Mouse (Mus musculus) spleen, adult 2 months (tissue): ENCODE data around the gene 4930544D05Rik. TPM values are rescaled to one million over a fixed set of nuclear protein-coding genes. Genes with fewer than 3 reads are reported as not detected.
A peak's percentile ranks its signal among the peaks of the same experiment; 100 is the strongest.

ENCODE experiments used
- DNase-seq, 2 experiments: peaks; one replicate each; pipeline versions ENCODE4 v3.0.0 to v3.0.0-alpha.2; 2012 to 2021; ENCODE audit warnings: low spot score in 2 of 2, low read depth in 1 of 2
- H3K27ac ChIP-seq: fragments of 200-500 bp; 2 replicates; pipeline ENCODE4 v1.5.1; 2012; ENCODE audit warnings: low read length, inconsistent platforms; ENCODE audit not compliant: insufficient read depth
- H3K27me3 ChIP-seq: fragments of 200-500 bp; 2 replicates; pipeline ENCODE4 v1.6.1; 2012; ENCODE audit warnings: mild to moderate bottlenecking, moderate library complexity, low read length, inconsistent platforms; ENCODE audit not compliant: control insufficient read depth, insufficient read depth
- H3K36me3 ChIP-seq: fragments of 200-500 bp; 2 replicates; pipeline ENCODE4 v1.6.1; 2012; ENCODE audit warnings: mild to moderate bottlenecking, low read length, inconsistent platforms; ENCODE audit not compliant: control insufficient read depth, insufficient read depth
- H3K4me1 ChIP-seq: fragments of 200-500 bp; 2 replicates; pipeline ENCODE4 v1.6.1; 2011; ENCODE audit warnings: inconsistent platforms; ENCODE audit not compliant: control insufficient read depth, insufficient read depth, insufficient read length
- H3K4me3 ChIP-seq: fragments of 200-500 bp; 2 replicates; pipeline ENCODE4 v1.5.1; 2011; ENCODE audit warnings: mild to moderate bottlenecking, inconsistent platforms; ENCODE audit not compliant: insufficient read depth, insufficient read length; ENCODE audit errors: extremely low read depth
- CTCF ChIP-seq: fragments of 200-500 bp; IDR thresholded peaks from 2 replicates; pipeline ENCODE4 v1.5.1; 2011; ENCODE audit warnings: mild to moderate bottlenecking, inconsistent platforms; ENCODE audit not compliant: insufficient read depth, insufficient read length, insufficient replicate concordance; ENCODE audit errors: extremely low read depth
- POLR2A ChIP-seq: fragments of 200-500 bp; IDR thresholded peaks from 2 replicates; pipeline ENCODE4 v1.6.1; 2011; ENCODE audit warnings: low read depth, low read length, inconsistent platforms
- WGBS: fragments of 180-500 bp; shearing (Covaris S2); methylation state at CpG from one replicate; pipeline ENCODE4 v1.1.7; 2018; 5-methylcytosine and 5-hydroxymethylcytosine counted together
- polyA plus RNA-seq: library from polyadenylated mRNA; depleted of rRNA; stranded (reverse); fragments of >200 nt; gene quantifications from 2 replicates; pipeline ENCODE4 v1.2.3, GENCODE M21; 2012

4930544D05Rik gene
- polyA plus RNA-seq, 1 experiment, result not detected

- Histone ChIP-seq H3K27ac (peak overlapping the region; percentile 90), H3K27me3 (no peaks in the 10 kb centered on the region), H3K4me1 (peaks cover 20% of the 10 kb centered on the region; the same call in 1 of the 2 replicates), H3K4me3 (peak overlapping the region; percentile 79), H3K36me3 (peaks cover 29% of the 10 kb centered on the region)
- WGBS, result 26% methylated on average over 3 of the region's 3 CpGs
- TF ChIP-seq CTCF (no peak), POLR2A (no peak)
- no peak for DNase-seq
These were observed 30.6 kb downstream of the 4930544D05Rik start for GRCm38 (mm10) chr11:70646259-70646555.

DNA sequence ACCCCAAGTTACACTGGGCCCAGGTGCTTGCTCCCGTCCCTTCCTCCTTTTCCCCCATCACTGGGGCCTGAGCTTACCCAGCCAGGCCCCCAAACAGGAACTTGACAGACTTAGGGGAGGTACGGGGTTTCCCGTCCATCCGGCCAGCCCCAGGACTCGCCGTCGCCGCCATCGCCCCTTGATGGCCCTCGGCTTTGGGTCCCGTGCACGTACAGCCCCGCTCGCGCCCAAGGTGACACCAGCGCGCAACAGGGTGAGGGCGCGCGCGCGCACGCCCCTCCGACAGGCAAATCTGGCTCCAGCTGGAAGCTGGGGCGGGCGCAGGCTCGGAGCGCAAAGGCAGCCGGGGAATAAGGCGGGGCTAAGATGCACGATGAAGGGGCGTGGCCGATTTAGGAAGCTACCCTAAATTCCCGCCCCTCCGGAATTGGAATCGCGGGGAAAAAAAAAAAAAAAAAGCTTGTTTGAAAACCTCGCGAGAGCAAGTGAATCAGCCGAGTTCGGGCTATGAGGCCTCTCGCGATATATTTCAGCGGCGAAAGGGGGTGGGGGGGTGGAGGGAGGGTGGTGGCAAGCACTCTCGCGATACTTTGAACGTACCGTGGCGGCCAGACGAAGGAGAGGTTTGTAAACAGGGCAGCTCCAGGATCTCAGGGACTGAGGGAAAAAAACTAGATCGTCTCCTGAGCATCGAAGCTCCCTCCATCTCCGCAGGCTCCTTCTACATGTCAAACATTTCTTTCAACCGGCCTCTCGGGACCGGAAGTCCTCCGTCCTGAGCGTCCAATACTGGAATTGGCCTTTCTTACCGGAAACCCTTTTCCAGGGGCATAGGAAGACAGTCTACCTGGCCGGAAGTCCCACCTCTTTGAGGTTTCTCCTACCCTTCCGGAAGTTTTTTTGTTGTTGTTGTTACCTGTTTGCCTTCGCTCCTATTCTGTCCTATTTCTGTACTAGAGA is 31.3 kb downstream of the 4930544D05Rik start, which contains the start of the genes Rnf167 and Slc25a11:
Gene Rnf167, plus strand, starts transcription at position 545 of the 960 bp plus-strand sequence.
Gene Slc25a11, minus strand, starts transcription at position 789 of the 960 bp plus-strand sequence.
- peaks cover 20% of the 10 kb centered on the region; the same call in 1 of the 2 replicates for H3K4me1 ChIP-seq
- no peak for TF ChIP-seq CTCF
- TF ChIP-seq POLR2A, result peak; percentile 86
- peak; percentile 94 to 98 for DNase-seq
- peak within 1 kb of the TSS; percentile 92 for H3K27ac ChIP-seq
- H3K36me3 ChIP-seq, result peaks cover 35% of the 10 kb centered on the region
- no peaks in the 10 kb centered on the region for H3K27me3 ChIP-seq
- H3K4me3 ChIP-seq, result peak within 1 kb of the TSS; percentile 80
- under 1% methylated on average over 62 of the region's 63 CpGs for WGBS

DNA sequence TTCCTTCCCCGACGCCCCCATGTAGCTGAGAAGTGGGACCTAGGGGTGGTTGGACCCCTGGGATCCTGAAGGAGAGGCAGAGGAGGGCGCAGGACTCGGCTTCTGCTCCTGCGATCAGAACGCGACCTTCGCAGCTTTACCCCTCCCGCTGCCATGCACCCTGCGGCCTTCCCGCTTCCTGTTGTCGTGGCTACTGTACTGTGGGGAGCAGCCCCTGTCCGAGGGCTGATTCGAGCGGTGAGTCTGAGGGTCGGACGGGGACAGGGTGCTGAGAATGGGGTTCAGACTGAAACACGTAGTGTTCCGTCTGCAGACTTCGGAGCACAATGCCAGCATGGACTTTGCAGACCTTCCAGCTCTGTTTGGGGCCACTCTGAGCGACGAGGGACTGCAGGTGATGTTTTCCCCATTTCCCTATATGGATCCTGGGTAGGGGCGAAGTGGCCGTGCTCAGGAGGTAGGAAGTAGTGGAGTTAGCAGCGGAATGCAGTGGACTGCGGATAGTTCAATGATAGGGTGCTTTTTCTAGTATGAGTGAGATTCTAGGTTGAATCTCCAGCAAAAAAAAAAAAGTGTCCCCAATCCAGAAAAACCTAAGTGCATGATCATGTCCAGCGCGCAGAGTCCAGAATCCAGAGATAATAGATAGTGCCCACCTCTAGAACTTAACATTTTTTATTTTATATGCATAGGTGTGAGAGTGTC is 32.2 kb downstream of the 4930544D05Rik start:
- WGBS, result 3% methylated on average over 28 of the region's 28 CpGs
- Histone ChIP-seq H3K4me1 (peaks cover 20% of the 10 kb centered on the region; the same call in 1 of the 2 replicates), H3K36me3 (peaks cover 44% of the 10 kb centered on the region), H3K27ac (peak overlapping the region; percentile 92), H3K4me3 (peak overlapping the region; percentile 80), H3K27me3 (no peaks in the 10 kb centered on the region)
- peak in 1 of 2 experiments; percentile 55 for DNase-seq
- TF ChIP-seq CTCF, result no peak
- peak; percentile 43 for TF ChIP-seq POLR2A

- WGBS, result 3% methylated on average over 4 of the region's 4 CpGs
- DNase-seq, result no peak
- Histone ChIP-seq H3K36me3 (peaks cover 50% of the 10 kb centered on the region), H3K27me3 (no peaks in the 10 kb centered on the region), H3K4me1 (peaks cover 20% of the 10 kb centered on the region; the same call in 1 of the 2 replicates), H3K27ac (peak overlapping the region; percentile 92), H3K4me3 (peak overlapping the region; percentile 80)
- TF ChIP-seq POLR2A (no peak), CTCF (no peak)
These were observed 32.9 kb downstream of the 4930544D05Rik start for GRCm38 (mm10) chr11:70648512-70648911.

DNA sequence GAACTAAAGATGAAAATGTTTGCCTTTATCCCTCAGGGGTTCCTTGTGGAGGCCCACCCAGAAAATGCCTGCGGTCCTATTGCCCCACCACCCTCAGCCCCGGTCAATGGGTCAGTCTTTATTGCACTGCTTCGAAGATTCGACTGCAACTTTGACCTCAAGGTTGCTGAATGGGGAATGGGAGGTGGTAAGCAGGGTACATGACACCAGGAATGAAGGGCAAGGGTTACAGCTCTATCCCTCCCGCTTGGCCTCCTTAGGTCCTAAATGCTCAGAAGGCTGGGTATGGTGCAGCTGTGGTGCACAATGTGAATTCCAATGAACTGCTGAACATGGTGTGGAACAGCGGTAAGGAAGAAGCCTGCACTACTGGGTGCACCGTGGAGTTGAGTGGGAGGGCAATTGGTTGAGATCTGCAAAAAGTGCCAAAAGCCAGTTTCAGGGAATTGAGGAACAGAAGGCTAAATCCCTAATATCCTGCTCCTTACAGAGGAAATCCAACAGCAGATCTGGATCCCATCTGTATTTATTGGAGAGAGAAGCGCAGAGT is 33.6 kb downstream of the 4930544D05Rik start:
- Histone ChIP-seq H3K4me1 (peaks cover 20% of the 10 kb centered on the region; the same call in 1 of the 2 replicates), H3K36me3 (peaks cover 53% of the 10 kb centered on the region), H3K27me3 (no peaks in the 10 kb centered on the region), H3K27ac (peak overlapping the region; percentile 57), H3K4me3 (peak overlapping the region; percentile 80; the same call in 1 of the 2 replicates)
- DNase-seq, result no peak
- TF ChIP-seq CTCF, result no peak
- TF ChIP-seq POLR2A, result no peak
- WGBS, result 69% methylated on average over 8 of the region's 8 CpGs
